In genomic region chr16:45869044-45869443, GRCm38 (mm10) we compare ENCODE assay signal across 24 mouse cellular contexts.
DNase-seq lines count a peak whose midpoint lies in the region; ATAC-seq and TF ChIP-seq lines count a peak whose summit lies in the region.
"Had no signal": no experiment of that assay in that cellular context is flagged by ENCODE, and none has a peak within 500 bp of the region (broad histone marks: within the 10 kb centered on the region; RNA-seq: fewer than 3 reads in every experiment).

No protein-coding gene starts in this region.

- ATAC-seq in limb, embryonic 11.5 days (ENCODE audit: insufficient number of reproducible peaks, low FRiP score, low TSS enrichment, low read depth) = peak; percentile 54; the same call in 1 of the 2 replicates
- 0 out of 2 replicates have a peak, but pooled peaks have one; percentile 26 for ATAC-seq in embryonic facial prominence, embryonic 14.5 days (ENCODE audit: low read depth)
- ATAC-seq in limb, embryonic 12.5 days (ENCODE audit: insufficient number of reproducible peaks, insufficient read depth, low FRiP score, low TSS enrichment, low read depth) = 0 out of 2 replicates have a peak, but pooled peaks have one; percentile 75
- ATAC-seq in limb, embryonic 14.5 days (ENCODE audit: low FRiP score, low read depth) = peak; percentile 79
- ATAC-seq: forebrain, embryonic 14.5 days; forebrain, embryonic 16.5 days had no signal

- no peaks in the 10 kb centered on the region for H3K4me1 ChIP-seq in limb, embryonic 11.5 days (ENCODE audit: control insufficient read depth, insufficient read depth, low read length)
- peaks cover 4% of the 10 kb centered on the region for H3K4me1 ChIP-seq in limb, embryonic 10.5 days
- 0 out of 2 replicates have a peak, but pooled peaks cover 2% of the 10 kb centered on the region for H3K4me1 ChIP-seq in embryonic facial prominence, embryonic 14.5 days (ENCODE audit: control insufficient read depth, insufficient read depth, low read length)
- peaks cover 7% of the 10 kb centered on the region for H3K4me1 ChIP-seq in limb, embryonic 12.5 days (replicated peaks)
- peaks cover 8% of the 10 kb centered on the region; the same call in 1 of the 2 replicates for H3K4me1 ChIP-seq in limb, embryonic 14.5 days (ENCODE audit: control insufficient read depth, insufficient read depth, low read length)
- H3K4me1 ChIP-seq: embryonic facial prominence, embryonic 15.5 days; forebrain, embryonic 10.5 days; forebrain, embryonic 12.5 days had no signal

- H3K9me3 ChIP-seq in limb, embryonic 11.5 days (ENCODE audit: control insufficient read depth, low read length) = no peaks in the 10 kb centered on the region
- H3K9me3 ChIP-seq in limb, embryonic 10.5 days (replicated peaks) = no peaks in the 10 kb centered on the region
- H3K9me3 ChIP-seq in embryonic facial prominence, embryonic 14.5 days (ENCODE audit: control insufficient read depth, low read length) = no peaks in the 10 kb centered on the region
- no peaks in the 10 kb centered on the region for H3K9me3 ChIP-seq in limb, embryonic 12.5 days
- H3K9me3 ChIP-seq in limb, embryonic 14.5 days (ENCODE audit: control insufficient read depth, low read length) = no peaks in the 10 kb centered on the region
- H3K9me3 ChIP-seq: embryonic facial prominence, embryonic 15.5 days; forebrain, embryonic 10.5 days; forebrain, embryonic 12.5 days had no signal

- H3K4me3 ChIP-seq in limb, embryonic 11.5 days (ENCODE audit: low read depth, low read length) = no peak overlapping the region
- H3K4me3 ChIP-seq in limb, embryonic 10.5 days = no peak overlapping the region
- no peak overlapping the region for H3K4me3 ChIP-seq in embryonic facial prominence, embryonic 14.5 days (ENCODE audit: low read depth, low read length)
- H3K4me3 ChIP-seq in limb, embryonic 12.5 days (replicated peaks) = no peak overlapping the region
- no peak overlapping the region for H3K4me3 ChIP-seq in limb, embryonic 14.5 days (replicated peaks; ENCODE audit: low read length)
- H3K4me3 ChIP-seq: embryonic facial prominence, embryonic 15.5 days; erythroblast, embryonic 14.5 days; forebrain, embryonic 10.5 days; forebrain, embryonic 12.5 days had no signal

- DNase-seq in limb, embryonic 11.5 days (ENCODE audit: low spot score) = no peak
- no peak for DNase-seq in limb, embryonic 10.5 days (ENCODE audit: low spot score)
- peak; percentile 67 for DNase-seq in embryonic facial prominence, embryonic 14.5 days (ENCODE audit: low spot score)
- DNase-seq in limb, embryonic 14.5 days (ENCODE audit: low spot score) = peak; percentile 86
- no peak for DNase-seq in layer of hippocampus, postnatal 10 days (ENCODE audit: low spot score in 2 of 2)
- no peak for DNase-seq in left cerebral cortex, adult 9 months (ENCODE audit: low spot score in 2 of 2)
- DNase-seq in frontal cortex, postnatal 25 days (ENCODE audit: low spot score in 2 of 2) = no peak
- DNase-seq: adrenal gland, adult 2 months; adrenal gland, postnatal 10 days; adrenal gland, postnatal 25 days; cerebellum, adult 11 months; cerebellum, adult 18-20 months; cerebellum, adult 8-10 months; cerebellum, adult 9-11 months; cerebellum, postnatal 14 days; cerebellum, postnatal 36 days; embryo, embryonic 11 days had no signal

- no peak overlapping the region for H3K27ac ChIP-seq in limb, embryonic 11.5 days (replicated peaks; ENCODE audit: low read depth, low read length)
- no peak overlapping the region for H3K27ac ChIP-seq in limb, embryonic 10.5 days
- H3K27ac ChIP-seq in embryonic facial prominence, embryonic 14.5 days (replicated peaks; ENCODE audit: low read depth, low read length) = no peak overlapping the region
- H3K27ac ChIP-seq in limb, embryonic 12.5 days = no peak overlapping the region
- H3K27ac ChIP-seq in limb, embryonic 14.5 days (replicated peaks; ENCODE audit: low read depth, low read length) = 0 out of 2 replicates have a peak overlapping the region, but pooled peaks have one; percentile 33
- H3K27ac ChIP-seq: embryonic facial prominence, embryonic 15.5 days; forebrain, embryonic 10.5 days; forebrain, embryonic 12.5 days had no signal

- H3K9ac ChIP-seq in limb, embryonic 11.5 days (ENCODE audit: low read length) = no peak overlapping the region
- no peak overlapping the region for H3K9ac ChIP-seq in embryonic facial prominence, embryonic 14.5 days (ENCODE audit: low read depth, low read length)
- H3K9ac ChIP-seq in limb, embryonic 12.5 days (replicated peaks) = no peak overlapping the region
- no peak overlapping the region for H3K9ac ChIP-seq in limb, embryonic 14.5 days (ENCODE audit: low read depth, low read length, severe bottlenecking)
- H3K9ac ChIP-seq: embryonic facial prominence, embryonic 15.5 days; forebrain, embryonic 12.5 days had no signal

- H3K27me3 ChIP-seq in limb, embryonic 11.5 days (ENCODE audit: control insufficient read depth, insufficient read depth, low read length) = no peaks in the 10 kb centered on the region
- H3K27me3 ChIP-seq in limb, embryonic 10.5 days (ENCODE audit: low read depth, poor library complexity, severe bottlenecking) = no peaks in the 10 kb centered on the region
- H3K27me3 ChIP-seq in embryonic facial prominence, embryonic 14.5 days (replicated peaks; ENCODE audit: control insufficient read depth, insufficient read depth, low read length) = no peaks in the 10 kb centered on the region
- no peaks in the 10 kb centered on the region for H3K27me3 ChIP-seq in limb, embryonic 12.5 days
- H3K27me3 ChIP-seq in limb, embryonic 14.5 days (ENCODE audit: control insufficient read depth, insufficient read depth, low read length) = no peaks in the 10 kb centered on the region
- H3K27me3 ChIP-seq: embryonic facial prominence, embryonic 15.5 days; forebrain, embryonic 12.5 days had no signal

- H3K36me3 ChIP-seq in limb, embryonic 11.5 days (ENCODE audit: control insufficient read depth, insufficient read depth, low read length) = no peaks in the 10 kb centered on the region
- no peaks in the 10 kb centered on the region for H3K36me3 ChIP-seq in limb, embryonic 10.5 days
- H3K36me3 ChIP-seq in embryonic facial prominence, embryonic 14.5 days (ENCODE audit: control insufficient read depth, insufficient read depth, low read length) = no peaks in the 10 kb centered on the region
- no peaks in the 10 kb centered on the region for H3K36me3 ChIP-seq in limb, embryonic 12.5 days
- H3K36me3 ChIP-seq in limb, embryonic 14.5 days (ENCODE audit: control insufficient read depth, insufficient read depth, low read length) = no peaks in the 10 kb centered on the region
- H3K36me3 ChIP-seq: embryonic facial prominence, embryonic 15.5 days; forebrain, embryonic 10.5 days; forebrain, embryonic 12.5 days had no signal

- no peak for TF ChIP-seq POLR2A in limb, embryonic 14.5 days (IDR thresholded peaks at IDR 0.05; ENCODE audit: borderline replicate concordance, extremely low read depth, insufficient read depth, insufficient read length)

- no peak overlapping the region for H3K4me2 ChIP-seq in limb, embryonic 11.5 days (ENCODE audit: low read depth, severe bottlenecking)
- no peak overlapping the region for H3K4me2 ChIP-seq in embryonic facial prominence, embryonic 14.5 days (ENCODE audit: low read depth, low read length)
- H3K4me2 ChIP-seq in limb, embryonic 12.5 days = no peak overlapping the region
- no peak overlapping the region for H3K4me2 ChIP-seq in limb, embryonic 14.5 days (replicated peaks; ENCODE audit: low read depth, low read length, severe bottlenecking)
- H3K4me2 ChIP-seq: embryonic facial prominence, embryonic 15.5 days; forebrain, embryonic 12.5 days had no signal

- WGBS in limb, embryonic 11.5 days = 62% methylated on average over 3 of the region's 3 CpGs
- 82% methylated on average over 3 of the region's 3 CpGs for WGBS in limb, embryonic 10.5 days
- WGBS in embryonic facial prominence, embryonic 14.5 days = 34% methylated on average over 3 of the region's 3 CpGs
- 53% methylated on average over 3 of the region's 3 CpGs for WGBS in limb, embryonic 12.5 days
- 36% methylated on average over 3 of the region's 3 CpGs for WGBS in limb, embryonic 14.5 days

Comparison
In these comparisons a context has a peak if more than half of its experiments do, and no peak if none do; other contexts are left out.
1. DNase-seq: peak in embryonic facial prominence, embryonic 14.5 days (single experiment) and limb, embryonic 14.5 days (single experiment); none in limb, embryonic 11.5 days (single experiment), limb, embryonic 10.5 days (single experiment), layer of hippocampus, postnatal 10 days (0 of 2), left cerebral cortex, adult 9 months (0 of 2) and frontal cortex, postnatal 25 days (0 of 2).
2. ATAC-seq: peak in every context shown above with its lines; median percentile 79 in limb, embryonic 14.5 days; 75 in limb, embryonic 12.5 days; 54 in limb, embryonic 11.5 days; 26 in embryonic facial prominence, embryonic 14.5 days.